Mouse (Mus musculus) midbrain, embryonic 13.5 days (tissue): ENCODE data around the gene Lypd3. TPM values are rescaled to one million over a fixed set of nuclear protein-coding genes. Genes with fewer than 3 reads are reported as not detected.

ENCODE experiments used
- ATAC-seq: fragments of 200-750 bp; cut with Nextera tagmentation; 2 replicates; pipeline ENCODE4 v1.8.0; 2017; ENCODE audit warnings: mild to moderate bottlenecking, moderate TSS enrichment, moderate library complexity
- H3K27ac ChIP-seq: fragments of 300-500 bp; sonication (generic); 2 replicates; pipeline ENCODE4 v1.5.1; 2015; ENCODE audit warnings: inconsistent platforms, mild to moderate bottlenecking, moderate library complexity
- H3K27me3 ChIP-seq: fragments of 300-500 bp; sonication (generic); 2 replicates; pipeline ENCODE4 v1.6.1; 2015; ENCODE audit warnings: mild to moderate bottlenecking, inconsistent platforms
- H3K36me3 ChIP-seq: fragments of 300-500 bp; sonication (generic); 2 replicates; pipeline ENCODE4 v1.6.1; 2015; ENCODE audit warnings: mild to moderate bottlenecking, inconsistent platforms
- H3K4me1 ChIP-seq: fragments of 300-500 bp; sonication (generic); replicated peaks from 2 replicates; pipeline ENCODE4 v1.6.1; 2015; ENCODE audit warnings: inconsistent platforms
- H3K4me2 ChIP-seq: fragments of 300-500 bp; sonication (generic); replicated peaks from 2 replicates; pipeline ENCODE4 v1.6.1; 2015; ENCODE audit warnings: moderate library complexity, mild to moderate bottlenecking, inconsistent platforms
- H3K4me3 ChIP-seq: fragments of 300-500 bp; sonication (generic); replicated peaks from 2 replicates; pipeline ENCODE4 v1.5.1; 2015; ENCODE audit warnings: mild to moderate bottlenecking, inconsistent platforms
- H3K9ac ChIP-seq: fragments of 300-500 bp; sonication (generic); replicated peaks from 2 replicates; pipeline ENCODE4 v1.6.1; 2015; ENCODE audit warnings: mild to moderate bottlenecking, inconsistent platforms
- H3K9me3 ChIP-seq: fragments of 300-500 bp; sonication (generic); 2 replicates; pipeline ENCODE4 v1.6.1; 2016; ENCODE audit warnings: mild to moderate bottlenecking, inconsistent platforms
- WGBS: fragments of 180-500 bp; shearing (Covaris S2); methylation state at CpG from one replicate; pipeline ENCODE4 v1.1.7; 2015; 5-methylcytosine and 5-hydroxymethylcytosine counted together
- polyA plus RNA-seq: library from polyadenylated mRNA; unstranded; fragments of >200 nt; fragmentation: Nextera tagmentation; extraction: Ambion mirVana; gene quantifications from 2 replicates; pipeline ENCODE4 v1.2.1, GENCODE M21; 2015

Gene Lypd3
- polyA plus RNA-seq, 1 experiment from 2014 or later: not detected

DNA sequence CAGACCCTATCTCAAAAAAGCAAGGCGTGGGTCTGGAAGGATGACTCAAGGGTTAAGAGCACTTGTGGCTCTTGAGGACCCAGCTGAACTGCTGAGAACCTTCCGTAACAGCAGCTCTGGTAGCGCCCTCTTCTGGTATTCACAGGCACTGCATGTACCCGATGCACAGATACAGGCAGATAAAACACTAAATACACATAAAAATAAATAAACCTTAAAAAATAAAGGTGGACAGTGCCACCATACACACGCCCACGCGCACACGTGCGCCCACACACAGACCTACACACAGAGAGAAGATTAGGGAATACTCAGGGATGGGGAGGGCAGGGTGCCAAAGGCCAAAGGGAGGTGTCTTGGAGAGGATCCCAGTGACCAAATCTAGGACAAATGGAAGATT is 6.1 kb downstream of the Lypd3 start:
- no peak overlapping the region for H3K27ac ChIP-seq
- 0 out of 2 replicates have a peak, but pooled peaks have one; percentile 43 for ATAC-seq
- peaks cover 35% of the 10 kb centered on the region for H3K27me3 ChIP-seq
- no peaks in the 10 kb centered on the region for H3K36me3 ChIP-seq
- H3K9ac ChIP-seq: no peak overlapping the region
- H3K4me1 ChIP-seq: peaks cover 14% of the 10 kb centered on the region
- 5% methylated on average over 9 of the region's 9 CpGs for WGBS
- H3K4me3 ChIP-seq: no peak overlapping the region
- H3K4me2 ChIP-seq: no peak overlapping the region
- no peaks in the 10 kb centered on the region for H3K9me3 ChIP-seq

DNA sequence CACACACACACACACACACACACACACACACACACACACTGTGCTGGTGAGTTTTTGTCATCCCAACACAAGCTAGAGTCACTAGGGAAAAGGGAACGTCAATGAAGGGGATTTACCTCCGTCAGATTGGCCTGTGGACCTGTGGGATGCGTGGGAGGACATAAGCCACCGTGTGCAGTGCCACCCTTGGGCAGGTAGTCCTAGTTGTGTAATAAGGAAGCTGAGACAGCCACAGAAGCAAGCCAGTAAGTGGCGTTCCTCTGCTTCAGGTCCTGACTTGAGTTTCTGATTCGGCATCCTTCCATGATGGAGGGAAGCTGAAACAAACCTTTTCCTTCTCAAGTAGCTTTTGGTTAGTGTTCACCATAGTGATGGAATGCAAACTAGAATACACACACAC is 8.1 kb downstream of the Lypd3 start:
- Histone ChIP-seq H3K9ac (no peak overlapping the region), H3K4me3 (no peak overlapping the region), H3K4me1 (no peaks in the 10 kb centered on the region), H3K9me3 (no peaks in the 10 kb centered on the region), H3K27ac (no peak overlapping the region), H3K36me3 (no peaks in the 10 kb centered on the region), H3K27me3 (peaks cover 15% of the 10 kb centered on the region), H3K4me2 (no peak overlapping the region)
- ATAC-seq: no peak
- 83% methylated on average over 6 of the region's 6 CpGs for WGBS

DNA sequence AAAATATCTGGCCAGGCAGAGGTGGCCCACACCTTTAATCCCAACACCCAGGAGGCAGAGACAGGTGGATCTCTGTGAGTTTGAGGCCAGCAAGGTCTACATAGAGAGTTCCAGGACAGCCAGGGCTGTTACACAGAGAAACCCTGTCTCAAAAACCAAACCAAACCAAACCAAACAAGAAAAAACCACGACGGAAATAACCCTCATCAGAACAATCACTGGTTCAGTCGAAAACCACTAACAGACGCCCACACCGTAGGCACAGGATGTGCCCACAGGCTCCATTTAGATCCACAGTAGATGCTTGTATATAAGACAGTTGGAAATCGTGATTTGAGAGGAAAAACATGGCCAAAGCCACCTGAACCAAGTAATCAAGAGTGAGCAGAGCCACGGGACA is 8.6 kb downstream of the Lypd3 start:
- no peak for ATAC-seq
- H3K4me3 ChIP-seq: no peak overlapping the region
- WGBS: 77% methylated on average over 7 of the region's 7 CpGs
- H3K9ac ChIP-seq: no peak overlapping the region
- no peak overlapping the region for H3K27ac ChIP-seq
- H3K4me1 ChIP-seq: no peaks in the 10 kb centered on the region
- H3K27me3 ChIP-seq: peaks cover 9% of the 10 kb centered on the region
- H3K4me2 ChIP-seq: no peak overlapping the region
- H3K36me3 ChIP-seq: no peaks in the 10 kb centered on the region
- H3K9me3 ChIP-seq: no peaks in the 10 kb centered on the region

DNA sequence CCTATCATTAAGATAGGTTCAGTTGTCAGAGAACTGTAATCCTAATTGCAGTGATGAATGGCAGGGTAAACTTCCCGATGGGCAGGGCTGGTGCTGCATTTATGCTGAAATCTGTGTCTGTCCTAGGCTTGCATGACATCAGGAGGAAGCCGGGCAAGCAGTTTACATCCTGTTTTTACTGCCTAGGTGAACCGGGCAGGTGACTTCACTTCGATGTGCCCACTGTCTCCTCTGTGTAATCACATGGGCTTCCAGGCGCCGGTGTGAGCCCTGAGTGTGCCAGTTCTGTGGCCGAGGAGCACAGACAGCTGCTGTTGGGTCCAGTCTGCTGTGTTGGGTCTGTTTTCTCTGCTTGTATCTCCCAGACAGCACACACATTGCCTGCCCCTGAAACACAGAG is 10.1 kb downstream of the Lypd3 start:
- Histone ChIP-seq H3K27me3 (no peaks in the 10 kb centered on the region), H3K9me3 (no peaks in the 10 kb centered on the region), H3K27ac (no peak overlapping the region), H3K9ac (no peak overlapping the region), H3K36me3 (no peaks in the 10 kb centered on the region), H3K4me1 (no peaks in the 10 kb centered on the region), H3K4me3 (no peak overlapping the region), H3K4me2 (no peak overlapping the region)
- no peak for ATAC-seq
- WGBS: 83% methylated on average over 7 of the region's 7 CpGs

DNA sequence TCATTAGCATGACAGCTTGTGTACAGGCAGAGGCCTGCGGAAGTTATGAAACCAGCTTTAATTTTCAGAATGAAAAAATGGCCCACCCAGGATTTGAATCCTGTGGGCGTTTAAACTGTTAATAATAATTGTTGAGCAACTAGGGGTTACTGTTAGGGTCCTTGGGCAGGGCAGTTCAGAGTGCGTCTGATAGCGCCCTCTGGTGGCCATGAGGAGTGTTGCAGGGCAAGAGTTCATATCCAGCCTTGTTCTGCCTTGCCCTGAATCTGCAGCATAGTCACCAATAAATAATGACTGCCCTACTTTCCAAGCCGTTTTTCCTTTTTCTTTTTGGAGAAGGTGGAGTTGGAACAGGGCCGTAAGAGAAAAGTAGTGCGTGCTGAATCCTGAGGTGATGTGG is 17.3 kb downstream of the Lypd3 start:
- 28% methylated on average over 7 of the region's 7 CpGs for WGBS
- H3K9ac ChIP-seq: no peak overlapping the region
- H3K36me3 ChIP-seq: no peaks in the 10 kb centered on the region
- ATAC-seq: 0 out of 2 replicates have a peak, but pooled peaks have one; percentile 45
- no peak overlapping the region for H3K27ac ChIP-seq
- H3K4me3 ChIP-seq: no peak overlapping the region
- H3K9me3 ChIP-seq: no peaks in the 10 kb centered on the region
- no peak overlapping the region for H3K4me2 ChIP-seq
- H3K4me1 ChIP-seq: no peaks in the 10 kb centered on the region
- H3K27me3 ChIP-seq: no peaks in the 10 kb centered on the region

DNA sequence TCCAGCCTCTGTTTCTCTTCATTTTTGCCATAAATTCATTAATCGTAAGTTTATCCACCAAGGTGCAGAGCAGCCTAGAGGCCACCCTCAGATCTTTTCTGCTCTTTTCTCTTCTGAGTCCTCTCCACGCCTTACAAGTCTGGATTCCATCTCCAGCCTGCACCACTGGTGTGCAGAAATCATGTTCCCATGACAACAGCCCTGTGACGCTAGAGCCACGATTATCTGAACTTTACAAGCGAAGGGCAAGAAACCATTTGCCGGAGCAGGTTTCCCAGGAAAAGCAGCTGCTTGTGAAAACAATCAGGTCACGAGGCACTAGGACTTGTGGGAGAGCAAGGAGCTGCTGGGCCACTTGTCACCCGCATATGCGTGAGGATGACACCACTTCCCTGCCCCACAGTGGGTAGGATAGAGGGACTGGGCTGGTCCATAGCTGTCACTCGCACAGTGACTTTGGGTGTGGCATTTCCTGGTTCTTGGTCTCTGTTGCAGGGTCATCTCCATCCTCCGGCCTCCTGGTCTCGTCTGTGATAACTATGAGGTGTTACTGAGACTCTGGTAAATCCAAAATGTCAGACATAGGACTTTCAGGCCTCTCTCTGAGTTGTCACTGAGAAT is 23.5 kb downstream of the Lypd3 start:
- Histone ChIP-seq H3K36me3 (no peaks in the 10 kb centered on the region), H3K4me3 (no peak overlapping the region), H3K4me1 (no peaks in the 10 kb centered on the region), H3K4me2 (no peak overlapping the region), H3K9me3 (no peaks in the 10 kb centered on the region), H3K27ac (no peak overlapping the region), H3K9ac (no peak overlapping the region), H3K27me3 (no peaks in the 10 kb centered on the region)
- no peak for ATAC-seq
- 65% methylated on average over 12 of the region's 12 CpGs for WGBS

DNA sequence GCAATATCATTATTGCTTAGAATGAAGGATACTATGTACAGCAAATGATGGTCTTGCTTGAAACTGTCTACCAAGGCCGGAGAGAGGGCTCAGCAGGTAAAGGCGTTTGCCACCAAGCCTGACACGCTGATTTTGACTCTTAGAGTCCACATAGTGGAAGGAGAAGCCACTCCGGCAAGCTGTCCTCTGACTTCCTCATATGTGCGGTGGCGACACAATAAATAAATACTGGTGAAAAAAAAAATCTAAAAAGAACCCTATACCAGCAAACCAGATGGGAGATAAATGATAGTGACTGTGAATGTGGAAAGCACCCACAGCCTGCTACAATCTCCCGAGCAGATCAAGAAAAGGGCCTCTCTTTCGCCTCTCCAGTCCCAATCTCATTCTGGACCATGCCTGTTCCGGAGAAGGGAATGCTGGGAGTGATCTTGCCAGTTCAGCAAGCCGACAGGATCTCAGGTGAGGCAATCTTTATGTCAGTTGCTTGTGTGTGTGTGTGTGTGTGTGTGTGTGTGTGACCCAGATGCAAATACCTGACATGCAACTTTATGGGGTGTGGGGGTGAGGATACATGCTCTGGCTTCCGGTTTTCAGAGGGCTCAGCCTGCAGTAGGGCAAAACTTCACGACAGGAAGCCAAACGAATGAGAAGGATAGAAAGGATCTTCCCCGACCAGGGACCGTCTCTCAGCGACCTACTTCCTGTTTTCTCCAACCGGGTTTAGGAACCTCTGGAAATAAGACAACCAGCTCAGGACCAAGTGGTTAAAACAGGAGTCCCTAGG is 25.0 kb downstream of the Lypd3 start:
- no peak for ATAC-seq
- Histone ChIP-seq H3K9ac (no peak overlapping the region), H3K27me3 (no peaks in the 10 kb centered on the region), H3K4me1 (no peaks in the 10 kb centered on the region), H3K9me3 (no peaks in the 10 kb centered on the region), H3K27ac (no peak overlapping the region), H3K36me3 (no peaks in the 10 kb centered on the region), H3K4me2 (no peak overlapping the region), H3K4me3 (no peak overlapping the region)
- WGBS: 75% methylated on average over 17 of the region's 17 CpGs

DNA sequence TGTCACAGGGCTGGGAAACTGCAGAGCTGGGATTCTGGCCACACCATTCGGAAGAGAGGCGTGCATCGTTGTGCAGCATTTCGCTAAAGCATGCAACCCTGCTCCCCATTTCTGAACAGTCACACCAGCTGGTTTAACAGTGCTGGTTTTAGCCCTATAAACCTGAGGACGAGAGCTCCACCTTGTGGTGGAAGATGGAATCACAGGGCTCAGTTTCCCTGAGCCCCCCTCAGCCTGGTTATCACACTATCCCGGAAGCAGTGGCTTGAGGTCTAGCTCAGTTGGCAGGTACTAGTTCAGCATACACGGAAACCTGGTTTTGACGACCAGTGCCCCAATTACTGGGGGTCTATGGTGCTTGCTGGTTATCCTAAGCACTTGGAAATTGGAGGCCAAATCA is 26.2 kb downstream of the Lypd3 start:
- Histone ChIP-seq H3K4me1 (no peaks in the 10 kb centered on the region), H3K4me2 (no peak overlapping the region), H3K27me3 (no peaks in the 10 kb centered on the region), H3K4me3 (no peak overlapping the region), H3K27ac (no peak overlapping the region), H3K9me3 (no peaks in the 10 kb centered on the region), H3K9ac (no peak overlapping the region), H3K36me3 (no peaks in the 10 kb centered on the region)
- 18% methylated on average over 8 of the region's 8 CpGs for WGBS
- ATAC-seq: peak; percentile 78

DNA sequence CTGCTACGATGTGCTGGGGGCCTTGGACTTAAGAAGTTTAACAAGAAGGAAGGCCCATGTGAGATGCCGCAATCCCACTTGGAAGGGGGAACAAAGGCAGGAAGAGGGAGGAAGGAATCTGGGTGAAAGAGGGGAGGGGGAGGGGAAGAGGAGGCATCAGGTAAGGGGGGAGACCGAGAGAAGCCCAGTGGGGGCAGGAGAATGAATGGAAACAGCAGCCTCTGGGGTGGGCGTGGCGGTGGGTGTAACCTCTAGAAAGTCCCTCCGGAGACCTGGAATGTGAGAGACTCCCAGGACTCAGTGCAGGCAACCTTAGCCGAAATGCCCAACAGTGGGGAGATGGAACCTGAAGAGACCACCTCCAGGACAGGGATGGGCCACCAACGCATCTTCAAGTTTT is 28.0 kb downstream of the Lypd3 start:
- no peak overlapping the region for H3K9ac ChIP-seq
- no peak overlapping the region for H3K4me3 ChIP-seq
- ATAC-seq: no peak

DNA sequence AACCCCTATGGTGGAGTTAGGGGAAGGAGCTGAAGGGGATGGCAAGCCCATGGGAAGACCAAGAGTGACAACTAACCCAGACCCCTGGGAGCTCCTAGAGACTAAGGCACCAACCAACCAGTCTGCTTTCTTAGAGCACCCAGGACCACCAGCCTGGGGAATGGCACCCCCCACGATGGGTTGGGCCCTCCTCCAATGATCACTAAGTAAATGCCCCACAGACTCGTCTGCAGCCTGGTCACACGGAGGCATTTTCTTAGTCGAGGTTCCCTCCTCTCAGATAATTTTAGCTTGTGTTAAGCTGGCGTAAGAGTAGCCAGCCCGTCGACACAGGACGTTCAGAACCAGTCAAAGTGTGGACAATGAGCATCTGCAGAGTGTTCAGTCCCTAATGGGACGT is 28.6 kb downstream of the Lypd3 start:
- Histone ChIP-seq H3K4me1 (no peaks in the 10 kb centered on the region), H3K4me3 (no peak overlapping the region), H3K9me3 (no peaks in the 10 kb centered on the region), H3K36me3 (no peaks in the 10 kb centered on the region), H3K27me3 (no peaks in the 10 kb centered on the region), H3K27ac (no peak overlapping the region), H3K4me2 (no peak overlapping the region), H3K9ac (no peak overlapping the region)
- ATAC-seq: no peak
- 69% methylated on average over 9 of the region's 9 CpGs for WGBS

More for the DNA sequence above, 28.0 kb downstream of the Lypd3 start:
- Histone ChIP-seq H3K27ac (no peak overlapping the region), H3K27me3 (no peaks in the 10 kb centered on the region), H3K4me2 (no peak overlapping the region), H3K4me1 (no peaks in the 10 kb centered on the region), H3K9me3 (no peaks in the 10 kb centered on the region), H3K36me3 (no peaks in the 10 kb centered on the region)
- 37% methylated on average over 8 of the region's 8 CpGs for WGBS

DNA sequence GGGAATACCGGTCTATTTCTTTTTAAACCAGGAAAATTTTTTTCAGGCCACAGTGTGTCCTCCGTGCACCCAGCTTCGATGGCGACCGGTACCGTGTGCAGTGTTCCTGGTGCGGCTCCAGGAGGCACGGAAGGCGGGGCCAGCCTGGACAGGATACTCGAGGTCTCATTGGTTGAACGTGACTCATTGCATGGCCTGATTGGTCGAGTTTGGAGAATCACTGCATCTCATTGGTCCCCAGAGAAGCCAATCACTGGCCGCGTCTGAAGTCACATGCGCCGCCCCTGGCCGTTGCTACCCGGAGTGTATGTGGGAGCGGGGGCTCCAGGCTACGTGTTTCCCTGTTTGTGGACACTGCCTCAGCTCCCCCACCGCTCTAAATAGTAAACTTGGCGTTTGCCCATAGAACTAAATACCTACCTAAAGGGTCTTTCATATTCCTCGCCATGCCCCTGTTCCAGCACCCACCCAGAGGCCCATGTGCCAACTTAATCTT is 35.6 kb downstream of the Lypd3 start:
- no peaks in the 10 kb centered on the region for H3K4me1 ChIP-seq
- 94% methylated on average over 23 of the region's 23 CpGs for WGBS
- ATAC-seq: no peak

DNA sequence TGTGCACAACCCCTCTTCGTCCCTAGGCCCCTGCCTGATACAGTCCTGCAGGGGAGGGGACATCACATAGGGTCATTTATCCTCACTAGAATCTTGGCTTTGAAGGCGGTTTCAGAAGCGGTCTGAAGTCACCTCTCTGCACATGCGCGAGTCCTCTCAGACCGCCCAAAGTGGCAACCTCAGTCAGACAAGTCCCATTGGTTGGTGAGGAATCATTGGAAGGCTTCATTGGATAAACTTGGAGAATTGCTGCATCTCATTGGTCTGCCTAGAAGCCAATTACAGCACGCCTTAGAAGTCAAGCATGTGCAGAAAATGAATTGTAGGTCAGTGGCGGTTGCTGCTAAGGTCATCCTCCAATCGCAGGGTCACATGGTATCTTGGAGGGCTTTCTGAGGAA is 40.2 kb downstream of the Lypd3 start, which contains the start of gene Tex101:
Gene Tex101, minus strand, starts transcription at position 101 of the 400 bp plus-strand sequence.
- H3K27me3 ChIP-seq: no peaks in the 10 kb centered on the region
- ATAC-seq: no peak
- no peak within 1 kb of the TSS for H3K4me3 ChIP-seq
- H3K9me3 ChIP-seq: no peaks in the 10 kb centered on the region
- no peak within 1 kb of the TSS for H3K27ac ChIP-seq
- H3K9ac ChIP-seq: no peak within 1 kb of the TSS
- 90% methylated on average over 9 of the region's 9 CpGs for WGBS
- no peaks in the 10 kb centered on the region for H3K4me1 ChIP-seq
- no peaks in the 10 kb centered on the region for H3K36me3 ChIP-seq
- H3K4me2 ChIP-seq: no peak within 1 kb of the TSS

More for the DNA sequence above, 35.6 kb downstream of the Lypd3 start:
- Histone ChIP-seq H3K27ac (no peak overlapping the region), H3K4me2 (no peak overlapping the region), H3K36me3 (no peaks in the 10 kb centered on the region), H3K9me3 (no peaks in the 10 kb centered on the region), H3K27me3 (no peaks in the 10 kb centered on the region), H3K4me3 (no peak overlapping the region), H3K9ac (no peak overlapping the region)
